Mouse (Mus musculus): ENCODE results near the gene Slc9a8. TPM values are rescaled to one million over a fixed set of nuclear protein-coding genes. Genes with fewer than 3 reads are reported as not detected.

Slc9a8 gene
- total and polyA plus RNA-seq, 2 experiments from 2014 or later, result 10.7 to 51.5 TPM

DNA sequence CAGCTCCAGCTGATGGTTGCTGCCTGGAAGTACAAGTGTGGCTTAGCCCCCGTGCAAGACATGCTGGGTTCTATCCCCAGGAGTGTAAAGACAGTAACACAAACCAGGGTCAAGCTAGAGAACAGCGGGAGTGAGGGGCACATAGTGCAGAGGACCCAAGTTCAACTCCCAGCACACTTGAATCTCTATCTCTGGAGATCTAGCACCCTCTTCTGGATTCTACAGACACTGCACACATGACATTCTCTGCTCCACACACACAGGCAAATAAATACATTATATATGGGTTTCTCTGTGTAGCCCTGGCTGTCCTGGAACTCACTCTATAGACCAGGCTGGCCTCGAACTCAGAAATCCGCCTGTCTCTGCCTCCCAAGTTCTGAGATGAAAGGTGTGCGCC, 91.5 kb downstream of the Slc9a8 start:
- DNase-seq (ENCODE audit: low spot score) (no peak), ATAC-seq (ENCODE audit: insufficient read depth, low read depth) (no peak)
- TF ChIP-seq EP300 (IDR thresholded peaks at IDR 0.05; ENCODE audit: low read depth) (no peak), CTCF (IDR thresholded peaks at IDR 0.05; ENCODE audit: low read depth) (peak; percentile 29)
- no peaks in the 10 kb centered on the region for H3K27me3 ChIP-seq (ENCODE audit: control insufficient read depth, insufficient read depth, low read length)
- H3K4me2 ChIP-seq (ENCODE audit: low read depth, low read length), result no peak overlapping the region
- 89% methylated on average over 5 of the region's 5 CpGs for WGBS
- no peak overlapping the region for H3K9ac ChIP-seq (replicated peaks; ENCODE audit: low read depth, low read length)
- H3K27ac ChIP-seq (ENCODE audit: low read depth), result no peak overlapping the region
- no peaks in the 10 kb centered on the region for H3K9me3 ChIP-seq (replicated peaks; ENCODE audit: control insufficient read depth, low read length)
- H3K4me3 ChIP-seq (ENCODE audit: low read depth, low read length), result no peak overlapping the region
- H3K4me1 ChIP-seq (ENCODE audit: control insufficient read depth, insufficient read depth), result peaks cover 11% of the 10 kb centered on the region
- peaks cover 94% of the 10 kb centered on the region for H3K36me3 ChIP-seq (replicated peaks; ENCODE audit: control insufficient read depth, insufficient read depth, low read length)

- no peak overlapping the region for H3K4me2 ChIP-seq (ENCODE audit: low read depth, low read length)
- DNase-seq (ENCODE audit: low spot score) (no peak), ATAC-seq (ENCODE audit: insufficient read depth, low read depth) (no peak)
- no peak overlapping the region for H3K4me3 ChIP-seq (ENCODE audit: low read depth, low read length)
- peaks cover 85% of the 10 kb centered on the region for H3K36me3 ChIP-seq (replicated peaks; ENCODE audit: control insufficient read depth, insufficient read depth, low read length)
- H3K27ac ChIP-seq (ENCODE audit: low read depth), result no peak overlapping the region
- H3K27me3 ChIP-seq (ENCODE audit: control insufficient read depth, insufficient read depth, low read length), result no peaks in the 10 kb centered on the region
- TF ChIP-seq CTCF (IDR thresholded peaks at IDR 0.05; ENCODE audit: low read depth) (no peak), EP300 (IDR thresholded peaks at IDR 0.05; ENCODE audit: low read depth) (no peak)
- WGBS, result 85% methylated on average over 4 of the region's 4 CpGs
- H3K4me1 ChIP-seq (ENCODE audit: control insufficient read depth, insufficient read depth), result peaks cover 11% of the 10 kb centered on the region
- no peaks in the 10 kb centered on the region for H3K9me3 ChIP-seq (replicated peaks; ENCODE audit: control insufficient read depth, low read length)
- H3K9ac ChIP-seq (replicated peaks; ENCODE audit: low read depth, low read length), result no peak overlapping the region
These were observed 93.1 kb downstream of the Slc9a8 start for GRCm38 (mm10) chr2:167514641-167515040.

GRCm38 (mm10) chr2:167515688-167516087, 94.2 kb downstream of the Slc9a8 start:
- no peak for TF ChIP-seq EP300 (IDR thresholded peaks at IDR 0.05; ENCODE audit: low read depth)
- TF ChIP-seq CTCF (IDR thresholded peaks at IDR 0.05; ENCODE audit: low read depth), result no peak
- Histone ChIP-seq H3K27me3 (ENCODE audit: control insufficient read depth, insufficient read depth, low read length) (no peaks in the 10 kb centered on the region), H3K4me3 (ENCODE audit: low read depth, low read length) (no peak overlapping the region), H3K9me3 (replicated peaks; ENCODE audit: control insufficient read depth, low read length) (no peaks in the 10 kb centered on the region), H3K4me1 (ENCODE audit: control insufficient read depth, insufficient read depth) (peaks cover 4% of the 10 kb centered on the region; the same call in 1 of the 2 replicates), H3K36me3 (replicated peaks; ENCODE audit: control insufficient read depth, insufficient read depth, low read length) (peaks cover 74% of the 10 kb centered on the region), H3K9ac (replicated peaks; ENCODE audit: low read depth, low read length) (no peak overlapping the region), H3K27ac (ENCODE audit: low read depth) (no peak overlapping the region), H3K4me2 (ENCODE audit: low read depth, low read length) (no peak overlapping the region)
- DNase-seq (ENCODE audit: low spot score), result no peak
- 93% methylated on average over 5 of the region's 5 CpGs for WGBS
- ATAC-seq (ENCODE audit: insufficient read depth, low read depth), result no peak

DNA sequence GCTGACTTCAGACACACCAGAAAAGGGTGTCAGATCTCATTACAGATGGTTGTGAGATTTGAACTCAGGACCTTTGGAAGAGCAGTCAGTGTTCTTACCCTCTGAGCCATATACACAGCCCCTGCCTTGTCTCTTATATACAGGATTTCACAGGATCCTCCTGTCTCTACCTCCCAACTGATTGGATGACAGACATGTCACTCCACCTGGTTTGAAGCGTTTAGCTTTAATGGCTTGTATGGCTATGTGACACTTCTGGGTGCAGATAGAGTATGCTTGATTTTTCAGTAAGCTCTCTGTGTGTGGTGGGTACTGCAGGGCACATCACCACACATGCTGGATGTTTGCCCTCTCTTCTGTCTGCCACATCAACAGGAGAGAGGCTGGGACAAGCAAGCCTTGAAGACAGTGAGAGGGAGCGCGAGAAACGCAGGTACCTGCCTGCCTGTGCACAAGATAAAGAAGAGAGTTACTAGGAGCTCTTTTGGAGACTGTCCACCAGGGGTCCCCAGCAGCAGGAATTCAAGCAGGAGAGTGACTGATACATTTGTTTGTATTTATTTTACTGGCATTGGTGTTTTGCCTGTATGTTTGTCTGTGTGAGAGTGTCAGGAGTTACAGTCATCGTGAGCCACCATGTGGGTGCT, 98.2 kb downstream of the Slc9a8 start:
- no peak overlapping the region for H3K4me2 ChIP-seq (ENCODE audit: low read depth, low read length)
- ATAC-seq (ENCODE audit: insufficient read depth, low read depth), result no peak
- TF ChIP-seq EP300 (IDR thresholded peaks at IDR 0.05; ENCODE audit: low read depth) (no peak), CTCF (IDR thresholded peaks at IDR 0.05; ENCODE audit: low read depth) (peak; percentile 30)
- no peak overlapping the region for H3K27ac ChIP-seq (ENCODE audit: low read depth)
- no peak for DNase-seq (ENCODE audit: low spot score)
- peaks cover 35% of the 10 kb centered on the region for H3K36me3 ChIP-seq (replicated peaks; ENCODE audit: control insufficient read depth, insufficient read depth, low read length)
- H3K4me1 ChIP-seq (ENCODE audit: control insufficient read depth, insufficient read depth), result no peaks in the 10 kb centered on the region
- H3K27me3 ChIP-seq (ENCODE audit: control insufficient read depth, insufficient read depth, low read length), result no peaks in the 10 kb centered on the region
- WGBS, result 70% methylated on average over 5 of the region's 5 CpGs
- no peak overlapping the region for H3K4me3 ChIP-seq (ENCODE audit: low read depth, low read length)
- no peak overlapping the region for H3K9ac ChIP-seq (replicated peaks; ENCODE audit: low read depth, low read length)
- no peaks in the 10 kb centered on the region for H3K9me3 ChIP-seq (replicated peaks; ENCODE audit: control insufficient read depth, low read length)

Other genes starting within 250 kb of the Slc9a8 start
- 4.8 and 7.1 TPM in 2 replicates for gene Kcnb1, start 231.6 kb upstream of the Slc9a8 start, total RNA-seq (2014; rRNA removed; ENCODE audit: low replicate concordance)
- gene Kcnb1, start 231.6 kb upstream of the Slc9a8 start, polyA plus RNA-seq (2015; fragmentation: Nextera tagmentation; extraction: Ambion mirVana), result 1.7 TPM in 2 replicates
- 38.6 and 60.0 TPM in 2 replicates for gene Ptgis, start 181.1 kb upstream of the Slc9a8 start, total RNA-seq (2014; rRNA removed; ENCODE audit: low replicate concordance)
- gene Ptgis, start 181.1 kb upstream of the Slc9a8 start, polyA plus RNA-seq (2015; fragmentation: Nextera tagmentation; extraction: Ambion mirVana), result 20.8 and 22.6 TPM in 2 replicates
- gene B4galt5, start 72.5 kb upstream of the Slc9a8 start, total RNA-seq (2014; rRNA removed; ENCODE audit: low replicate concordance), result 24.2 and 30.1 TPM in 2 replicates
- gene B4galt5, start 72.5 kb upstream of the Slc9a8 start, polyA plus RNA-seq (2015; fragmentation: Nextera tagmentation; extraction: Ambion mirVana), result 6.5 and 7.5 TPM in 2 replicates
- 90.0 and 102 TPM in 2 replicates for gene Rnf114, start 70.9 kb downstream of the Slc9a8 start, total RNA-seq (2014; rRNA removed; ENCODE audit: low replicate concordance)
- gene Rnf114, start 70.9 kb downstream of the Slc9a8 start, polyA plus RNA-seq (2015; fragmentation: Nextera tagmentation; extraction: Ambion mirVana), result 63.6 and 73.9 TPM in 2 replicates
- gene Spata2, start 71.2 kb downstream of the Slc9a8 start, total RNA-seq (2014; rRNA removed; ENCODE audit: low replicate concordance), result 17.2 and 17.6 TPM in 2 replicates
- 9.1 and 12.2 TPM in 2 replicates for gene Spata2, start 71.2 kb downstream of the Slc9a8 start, polyA plus RNA-seq (2015; fragmentation: Nextera tagmentation; extraction: Ambion mirVana)
- 1.5 TPM in 1 of 2 replicates, not detected in the other for gene Snai1, start 116.5 kb downstream of the Slc9a8 start, total RNA-seq (2014; rRNA removed; ENCODE audit: low replicate concordance)
- 6.0 and 7.0 TPM in 2 replicates for gene Snai1, start 116.5 kb downstream of the Slc9a8 start, polyA plus RNA-seq (2015; fragmentation: Nextera tagmentation; extraction: Ambion mirVana)
- 74.5 and 94.6 TPM in 2 replicates for gene Ube2v1, start 210.4 kb downstream of the Slc9a8 start, total RNA-seq (2014; rRNA removed; ENCODE audit: low replicate concordance)
- gene Ube2v1, start 210.4 kb downstream of the Slc9a8 start, polyA plus RNA-seq (2015; fragmentation: Nextera tagmentation; extraction: Ambion mirVana), result 150 and 152 TPM in 2 replicates
- 5.8 and 25.5 TPM in 2 replicates for gene Gm20431, start 239.8 kb downstream of the Slc9a8 start, total RNA-seq (2014; rRNA removed; ENCODE audit: low replicate concordance)
- 2.7 and 5.1 TPM in 2 replicates for gene Gm20431, start 239.8 kb downstream of the Slc9a8 start, polyA plus RNA-seq (2015; fragmentation: Nextera tagmentation; extraction: Ambion mirVana)